Mouse (Mus musculus) hindbrain, embryonic 15.5 days (tissue): ENCODE data around the gene Lrrc45. TPM values are rescaled to one million over a fixed set of nuclear protein-coding genes. Genes with fewer than 3 reads are reported as not detected.
"Not testable (repeated sequence)": the region's sequence is repeated elsewhere in the genome, so short reads cannot be mapped to it uniquely, and the experiment has no call there.

Experiments
- ATAC-seq: fragments of 200-750 bp; cut with Nextera tagmentation; 2 replicates; pipeline ENCODE4 v1.8.0; 2017; ENCODE audit warnings: low read depth, moderate number of reproducible peaks, moderate TSS enrichment; ENCODE audit not compliant: low FRiP score
- H3K27ac ChIP-seq: fragments of 300-500 bp; sonication (generic); replicated peaks from 2 replicates; pipeline ENCODE4 v1.5.1; 2015; ENCODE audit warnings: mild to moderate bottlenecking, inconsistent platforms
- H3K27me3 ChIP-seq: fragments of 300-500 bp; sonication (generic); 2 replicates; pipeline ENCODE4 v1.6.1; 2015; ENCODE audit warnings: control low read depth, inconsistent platforms
- H3K36me3 ChIP-seq: fragments of 300-500 bp; sonication (generic); 2 replicates; pipeline ENCODE4 v1.6.1; 2015; ENCODE audit warnings: control low read depth, inconsistent platforms
- H3K4me1 ChIP-seq: fragments of 300-500 bp; sonication (generic); replicated peaks from 2 replicates; pipeline ENCODE4 v1.6.1; 2015; ENCODE audit warnings: control low read depth, inconsistent platforms
- H3K4me2 ChIP-seq: fragments of 300-500 bp; sonication (generic); 2 replicates; pipeline ENCODE4 v1.6.1; 2015; ENCODE audit warnings: moderate library complexity, mild to moderate bottlenecking, inconsistent platforms
- H3K4me3 ChIP-seq: fragments of 300-500 bp; sonication (generic); 2 replicates; pipeline ENCODE4 v1.5.1; 2015; ENCODE audit warnings: mild to moderate bottlenecking, inconsistent platforms
- H3K9ac ChIP-seq: fragments of 300-500 bp; sonication (generic); 2 replicates; pipeline ENCODE4 v1.6.1; 2015; ENCODE audit warnings: inconsistent platforms
- H3K9me3 ChIP-seq: fragments of 300-500 bp; sonication (generic); 2 replicates; pipeline ENCODE4 v1.6.1; 2016; ENCODE audit warnings: control low read depth, inconsistent platforms
- WGBS: fragments of 180-500 bp; shearing (Covaris S2); methylation state at CpG from one replicate; pipeline ENCODE4 v1.1.7; 2015; 5-methylcytosine and 5-hydroxymethylcytosine counted together
- polyA plus RNA-seq: library from polyadenylated mRNA; unstranded; fragments of >200 nt; fragmentation: Nextera tagmentation; extraction: Ambion mirVana; gene quantifications from 2 replicates; pipeline ENCODE4 v1.2.1, GENCODE M21; 2015

The Lrrc45 gene
- 74.9 and 81.2 TPM in 2 replicates for polyA plus RNA-seq

DNA sequence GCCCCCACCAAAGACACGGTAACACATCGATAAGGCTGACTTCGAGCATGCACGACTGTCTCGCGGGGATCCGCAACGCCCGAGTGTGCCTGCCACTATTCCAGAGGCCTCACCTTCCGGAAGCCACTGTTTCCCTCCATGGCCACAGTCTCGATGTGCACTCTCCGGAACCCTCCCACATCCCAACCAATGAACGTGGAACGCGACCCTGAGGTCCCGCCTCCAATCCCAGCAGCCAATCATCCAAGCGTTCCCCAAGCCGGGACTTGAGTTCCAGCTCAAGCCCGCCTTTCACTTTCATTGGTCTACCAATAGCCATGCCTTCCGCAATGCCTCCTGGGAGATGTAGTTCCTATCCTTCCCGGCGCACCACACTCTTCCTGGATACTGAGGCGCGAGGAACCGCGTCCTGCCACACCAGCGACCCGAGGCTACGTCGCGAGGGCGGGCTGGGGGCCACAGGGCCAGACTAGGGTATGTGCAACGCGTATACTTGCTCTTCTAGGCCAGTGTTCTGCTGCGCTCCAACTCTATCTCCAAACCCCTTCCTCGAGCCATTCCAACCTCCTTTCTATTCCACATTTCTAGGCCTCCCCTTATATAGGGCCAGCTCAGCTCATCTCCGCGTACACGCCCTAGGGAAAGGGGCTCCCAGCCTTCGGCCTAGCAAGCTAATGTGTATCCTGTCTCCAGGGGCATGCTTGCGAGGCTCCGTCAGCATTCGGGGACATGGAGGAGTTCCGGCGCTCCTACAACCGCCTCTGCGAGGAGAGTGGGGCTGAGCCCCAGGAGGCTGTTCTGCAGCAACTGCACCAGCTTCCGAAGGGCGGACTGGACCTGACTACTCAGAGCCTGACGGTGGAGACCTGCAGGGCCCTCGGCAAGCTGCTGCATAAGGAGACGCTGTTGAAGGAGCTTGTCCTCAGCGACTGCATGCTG is at the start of gene Lrrc45, which contains the start of gene Cenpx:
Lrrc45 (plus strand) TSS at position 346 of the 939 bp plus-strand sequence.
Cenpx (minus strand) TSS at position 159 of the 939 bp plus-strand sequence.
- H3K36me3 ChIP-seq: peaks cover 14% of the 10 kb centered on the region
- H3K27ac ChIP-seq: peak within 1 kb of the TSS; percentile 85
- H3K4me2 ChIP-seq: peak within 1 kb of the TSS; percentile 100
- WGBS: 2% methylated on average over 53 of the region's 53 CpGs
- H3K4me1 ChIP-seq: peaks cover 33% of the 10 kb centered on the region
- no peaks in the 10 kb centered on the region for H3K9me3 ChIP-seq
- H3K9ac ChIP-seq: peak within 1 kb of the TSS; percentile 60
- ATAC-seq: peak; percentile 98
- peak within 1 kb of the TSS; percentile 62 for H3K4me3 ChIP-seq
- H3K27me3 ChIP-seq: no peaks in the 10 kb centered on the region

DNA sequence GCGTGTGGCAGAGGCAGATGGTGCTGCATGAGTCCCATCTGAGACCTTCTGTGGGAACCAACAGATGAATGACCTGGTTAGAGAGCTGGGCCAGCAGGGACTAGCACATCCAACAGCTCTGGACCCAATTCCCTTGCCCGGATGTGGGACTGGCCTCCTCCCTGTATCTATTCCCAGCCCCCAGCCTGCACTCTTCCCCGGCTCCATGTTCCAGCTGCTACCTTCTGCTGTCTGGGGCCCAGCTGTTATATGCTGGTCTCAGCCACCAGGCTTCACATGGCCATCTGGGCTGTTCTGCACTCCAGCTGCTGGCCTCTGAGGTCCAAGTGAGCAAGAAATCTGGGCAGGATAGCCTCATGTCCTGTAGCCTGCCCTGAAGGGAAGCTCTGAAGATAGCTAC is 48.3 kb upstream of the Lrrc45 start:
- H3K36me3 ChIP-seq: no peaks in the 10 kb centered on the region
- H3K27ac ChIP-seq: no peak overlapping the region
- peaks cover 47% of the 10 kb centered on the region for H3K27me3 ChIP-seq
- no peak overlapping the region for H3K4me3 ChIP-seq
- H3K4me1 ChIP-seq: peaks cover 11% of the 10 kb centered on the region
- no peak for ATAC-seq
- H3K9ac ChIP-seq: no peak overlapping the region
- H3K4me2 ChIP-seq: no peak overlapping the region
- WGBS: 58% methylated on average over 3 of the region's 3 CpGs
- H3K9me3 ChIP-seq: no peaks in the 10 kb centered on the region

DNA sequence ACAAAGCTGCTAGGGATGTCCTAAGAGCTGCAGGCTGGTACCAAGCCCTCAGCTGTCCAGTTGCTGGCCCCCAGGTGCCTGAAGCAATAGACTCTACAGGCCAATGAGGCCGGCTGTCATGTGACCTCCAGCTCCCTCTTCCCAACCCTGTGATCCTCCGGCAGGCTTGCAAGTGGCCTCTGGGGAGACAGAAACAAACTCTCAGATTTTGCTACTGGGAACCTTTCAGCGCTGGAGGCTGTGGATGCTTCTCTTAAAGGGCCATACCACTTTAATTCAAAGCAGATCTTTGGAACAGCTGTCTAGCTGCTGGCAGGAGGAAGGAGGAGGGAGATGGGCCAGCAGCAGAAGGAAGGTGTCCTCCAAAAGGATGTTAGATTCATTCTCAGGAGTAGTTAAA is 47.1 kb upstream of the Lrrc45 start:
- Histone ChIP-seq H3K4me2 (no peak overlapping the region), H3K9ac (no peak overlapping the region), H3K4me1 (no peaks in the 10 kb centered on the region), H3K36me3 (no peaks in the 10 kb centered on the region), H3K9me3 (no peaks in the 10 kb centered on the region), H3K27ac (no peak overlapping the region), H3K4me3 (no peak overlapping the region), H3K27me3 (peaks cover 35% of the 10 kb centered on the region)
- WGBS: 7% methylated on average over 3 of the region's 3 CpGs
- ATAC-seq: no peak

DNA sequence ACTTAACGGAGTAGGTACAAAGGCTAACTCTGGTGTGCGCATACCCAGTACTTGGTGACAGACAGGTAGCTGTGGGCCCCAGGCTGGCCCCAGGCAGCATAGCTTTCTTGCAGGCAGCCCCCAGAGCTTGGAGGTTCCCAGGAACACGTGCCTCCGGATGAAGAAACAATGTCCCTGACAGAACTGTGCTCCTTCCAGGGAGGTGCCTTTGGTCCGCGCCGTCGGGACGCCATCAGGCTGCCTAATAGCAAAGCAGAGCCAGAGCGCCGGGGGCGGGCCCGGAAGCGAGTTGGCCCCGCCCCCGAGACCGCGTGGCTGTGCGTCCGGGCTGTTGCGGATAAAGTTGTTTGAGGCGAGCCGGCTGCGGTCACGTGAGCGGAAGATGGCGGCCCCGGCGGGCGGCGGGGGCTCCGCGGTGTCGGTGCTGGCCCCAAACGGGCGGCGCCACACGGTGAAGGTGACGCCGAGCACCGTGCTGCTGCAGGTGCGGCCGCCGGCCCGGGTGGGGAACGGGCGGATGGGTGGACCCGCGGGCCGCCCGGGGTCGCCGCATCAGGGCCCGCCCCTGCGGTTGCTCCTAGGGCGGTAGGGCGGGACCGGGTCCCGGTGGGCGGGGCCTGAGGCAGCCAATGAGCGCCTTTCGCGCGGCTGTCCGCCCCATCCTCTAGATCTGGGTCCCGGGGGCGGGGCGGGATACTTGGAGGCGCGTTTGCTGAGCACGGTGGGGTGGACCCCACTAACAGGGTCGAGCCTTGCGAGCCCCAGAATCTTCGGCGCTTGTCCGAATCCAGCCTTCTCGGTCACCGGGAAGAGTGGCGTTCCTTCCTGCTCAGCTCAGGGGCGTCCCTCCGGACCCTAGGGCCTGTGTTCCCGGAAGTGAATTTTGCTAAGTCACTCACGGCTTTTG is 40.8 kb upstream of the Lrrc45 start, which contains the start of gene Aspscr1:
Aspscr1 (plus strand) TSS at position 287 of the 907 bp plus-strand sequence.
- WGBS: 1% methylated on average over 80 of the region's 83 CpGs
- peak within 1 kb of the TSS; percentile 93 for H3K27ac ChIP-seq
- H3K36me3 ChIP-seq: no peaks in the 10 kb centered on the region
- peak; percentile 98 for ATAC-seq
- H3K4me1 ChIP-seq: peaks cover 18% of the 10 kb centered on the region
- no peaks in the 10 kb centered on the region for H3K27me3 ChIP-seq
- H3K4me2 ChIP-seq: peak within 1 kb of the TSS; percentile 83
- H3K9ac ChIP-seq: peak within 1 kb of the TSS; percentile 67
- no peaks in the 10 kb centered on the region for H3K9me3 ChIP-seq
- peak within 1 kb of the TSS; percentile 62 for H3K4me3 ChIP-seq

DNA sequence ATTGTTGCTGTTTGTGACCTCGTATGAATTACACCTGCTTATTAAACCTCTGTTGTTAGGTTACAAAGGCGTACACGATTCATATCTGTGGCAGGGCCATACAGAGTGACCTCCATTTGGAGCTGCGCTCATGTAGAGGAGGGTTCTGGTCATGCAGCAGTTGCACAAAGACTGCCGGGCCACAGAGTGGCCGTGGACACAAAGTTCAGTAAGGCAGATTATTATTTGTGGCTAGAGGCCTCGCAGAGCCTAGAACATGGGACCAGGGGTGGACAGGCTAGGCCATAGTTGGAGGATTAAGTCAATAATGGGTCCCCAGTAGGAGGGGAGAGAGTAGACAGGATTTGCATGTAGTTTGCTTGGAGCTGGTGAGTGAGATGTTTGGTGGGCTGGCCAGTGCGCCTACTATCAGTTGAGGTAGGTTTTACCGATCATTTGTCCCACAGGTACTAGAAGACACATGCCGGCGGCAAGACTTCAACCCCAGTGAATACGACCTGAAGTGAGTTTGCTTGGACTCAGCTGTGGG is 40.1 kb upstream of the Lrrc45 start:
- Histone ChIP-seq H3K4me2 (peak overlapping the region; percentile 83), H3K27ac (peak overlapping the region; percentile 93), H3K27me3 (no peaks in the 10 kb centered on the region), H3K9me3 (no peaks in the 10 kb centered on the region), H3K4me3 (peak overlapping the region; percentile 62), H3K9ac (peak overlapping the region; percentile 67), H3K4me1 (peaks cover 18% of the 10 kb centered on the region), H3K36me3 (peaks cover 5% of the 10 kb centered on the region; the same call in 1 of the 2 replicates)
- 38% methylated on average over 12 of the region's 12 CpGs for WGBS
- ATAC-seq: peak; percentile 20

DNA sequence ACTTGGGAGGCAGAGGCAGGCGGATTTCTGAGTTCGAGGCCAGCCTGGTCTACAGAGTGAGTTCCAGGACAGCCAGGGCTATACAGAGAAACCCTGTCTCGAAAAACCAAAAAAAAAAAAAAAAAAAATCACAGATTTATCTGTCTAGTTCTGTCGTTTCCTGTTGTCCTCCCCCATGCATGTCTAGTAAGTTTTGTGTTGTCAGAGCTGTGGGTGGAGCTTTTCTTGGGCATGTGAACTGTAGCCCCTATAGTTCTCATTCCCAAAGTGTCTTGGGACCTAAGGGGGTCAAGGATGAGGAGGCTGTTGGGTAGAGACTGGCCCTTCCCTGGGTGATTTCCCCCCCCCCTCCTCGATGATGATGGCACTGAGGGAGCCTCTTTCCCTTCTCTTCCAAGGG is 37.9 kb upstream of the Lrrc45 start:
- H3K4me2 ChIP-seq, H3K27ac ChIP-seq, H3K9me3 ChIP-seq, H3K4me3 ChIP-seq, H3K9ac ChIP-seq, ATAC-seq, H3K27me3 ChIP-seq: not testable (repeated sequence)
- H3K4me1 ChIP-seq: peaks cover 18% of the 10 kb centered on the region
- WGBS: 90% methylated on average over 4 of the region's 5 CpGs
- peaks cover 16% of the 10 kb centered on the region for H3K36me3 ChIP-seq

DNA sequence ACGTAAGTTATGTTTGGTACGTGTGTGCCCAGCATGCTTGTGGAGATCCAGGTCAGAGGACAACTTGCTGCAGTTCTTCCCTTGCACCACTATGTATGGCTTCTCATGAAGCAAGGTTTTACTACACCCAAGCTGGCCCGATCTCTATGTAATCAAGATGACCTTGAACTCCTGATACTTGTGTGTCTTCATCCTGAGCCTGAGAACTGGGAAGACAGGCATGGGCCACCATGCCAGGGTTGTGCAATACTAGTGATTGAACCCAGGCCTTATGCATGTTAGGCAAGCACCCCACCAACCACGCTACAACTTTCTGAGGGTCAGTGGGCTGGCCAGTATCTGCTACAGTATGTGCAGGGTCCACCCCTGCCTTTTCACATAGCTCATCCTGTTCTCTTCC is 36.8 kb upstream of the Lrrc45 start:
- no peaks in the 10 kb centered on the region for H3K9me3 ChIP-seq
- H3K4me2 ChIP-seq: no peak overlapping the region
- peaks cover 18% of the 10 kb centered on the region for H3K4me1 ChIP-seq
- no peak overlapping the region for H3K27ac ChIP-seq
- H3K9ac ChIP-seq: no peak overlapping the region
- no peak overlapping the region for H3K4me3 ChIP-seq
- WGBS: 97% methylated on average over 4 of the region's 4 CpGs
- H3K36me3 ChIP-seq: peaks cover 22% of the 10 kb centered on the region
- H3K27me3 ChIP-seq: no peaks in the 10 kb centered on the region
- no peak for ATAC-seq

DNA sequence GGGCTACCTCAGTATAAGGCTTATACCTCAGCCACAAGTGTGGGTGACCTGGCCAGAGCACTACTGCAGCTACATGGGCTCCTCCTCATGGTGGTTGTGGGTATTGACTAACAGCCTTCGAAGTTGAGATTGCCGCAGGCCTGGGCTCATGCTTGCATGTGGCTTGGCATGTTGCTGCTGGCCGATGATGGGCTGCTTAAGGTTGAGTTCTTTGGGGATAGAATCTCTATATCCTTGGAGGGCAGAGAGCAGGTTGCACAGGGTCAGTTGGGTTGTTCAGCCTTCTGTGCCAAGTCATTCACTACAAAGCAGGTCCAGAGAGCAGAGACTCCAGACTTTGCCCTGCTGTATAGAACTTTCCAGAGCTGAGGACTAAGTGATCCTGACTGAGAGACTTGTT is 33.8 kb upstream of the Lrrc45 start:
- Histone ChIP-seq H3K4me1 (peaks cover 4% of the 10 kb centered on the region; the same call in 1 of the 2 replicates), H3K4me3 (no peak overlapping the region), H3K9me3 (no peaks in the 10 kb centered on the region), H3K27ac (no peak overlapping the region), H3K36me3 (peaks cover 27% of the 10 kb centered on the region), H3K9ac (no peak overlapping the region), H3K27me3 (no peaks in the 10 kb centered on the region), H3K4me2 (no peak overlapping the region)
- no peak for ATAC-seq
- 85% methylated on average over 3 of the region's 3 CpGs for WGBS

DNA sequence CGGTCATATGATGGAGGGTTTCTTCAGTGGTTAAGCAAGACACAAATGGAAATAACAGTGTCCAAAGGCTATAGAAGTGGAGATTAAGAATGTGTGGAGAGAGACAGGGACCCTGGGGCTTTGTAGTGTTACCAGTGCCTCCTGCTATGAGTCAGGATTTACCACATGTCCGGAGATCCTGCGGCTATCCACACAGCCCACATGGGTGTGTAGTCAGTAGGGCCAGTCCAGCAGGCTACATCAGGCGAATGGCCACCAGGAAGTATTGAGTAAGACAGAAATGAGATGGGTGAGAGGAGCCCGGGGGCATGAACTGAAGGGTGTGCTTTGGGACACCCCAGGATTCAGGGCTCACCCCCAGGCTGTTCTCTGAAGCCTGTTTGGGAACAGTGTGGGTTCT is 31.0 kb upstream of the Lrrc45 start:
- H3K4me3 ChIP-seq: no peak overlapping the region
- no peak overlapping the region for H3K9ac ChIP-seq
- H3K4me2 ChIP-seq: no peak overlapping the region
- ATAC-seq: no peak
- H3K27me3 ChIP-seq: no peaks in the 10 kb centered on the region
- peaks cover 27% of the 10 kb centered on the region for H3K36me3 ChIP-seq
- 95% methylated on average over 5 of the region's 5 CpGs for WGBS
- no peaks in the 10 kb centered on the region for H3K9me3 ChIP-seq
- no peaks in the 10 kb centered on the region for H3K4me1 ChIP-seq
- no peak overlapping the region for H3K27ac ChIP-seq

DNA sequence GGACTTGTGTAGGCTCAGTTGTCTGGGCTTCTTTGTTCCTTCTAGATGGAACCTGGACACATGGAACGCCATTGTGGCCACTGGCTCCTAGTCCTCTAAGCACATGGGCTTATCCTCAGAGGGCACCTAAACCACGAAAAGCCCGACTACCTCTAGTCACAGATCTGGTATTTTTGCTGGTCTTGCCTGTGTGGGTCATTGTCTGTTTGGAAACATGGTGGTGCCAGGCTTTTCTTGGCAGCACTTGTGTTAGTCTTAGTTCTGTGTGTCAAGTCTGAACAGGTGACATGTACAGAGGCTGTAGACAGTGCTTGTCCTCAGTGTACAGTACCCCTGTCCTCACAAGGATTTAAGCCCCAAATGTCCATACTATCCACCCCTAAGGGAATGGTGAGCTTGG is 30.2 kb upstream of the Lrrc45 start:
- H3K4me1 ChIP-seq: no peaks in the 10 kb centered on the region
- H3K27me3 ChIP-seq: no peaks in the 10 kb centered on the region
- H3K9ac ChIP-seq: no peak overlapping the region
- H3K4me3 ChIP-seq: no peak overlapping the region
- H3K4me2 ChIP-seq: no peak overlapping the region
- H3K9me3 ChIP-seq: no peaks in the 10 kb centered on the region
- 97% methylated on average over 3 of the region's 3 CpGs for WGBS
- no peak for ATAC-seq
- no peak overlapping the region for H3K27ac ChIP-seq
- H3K36me3 ChIP-seq: peaks cover 23% of the 10 kb centered on the region

DNA sequence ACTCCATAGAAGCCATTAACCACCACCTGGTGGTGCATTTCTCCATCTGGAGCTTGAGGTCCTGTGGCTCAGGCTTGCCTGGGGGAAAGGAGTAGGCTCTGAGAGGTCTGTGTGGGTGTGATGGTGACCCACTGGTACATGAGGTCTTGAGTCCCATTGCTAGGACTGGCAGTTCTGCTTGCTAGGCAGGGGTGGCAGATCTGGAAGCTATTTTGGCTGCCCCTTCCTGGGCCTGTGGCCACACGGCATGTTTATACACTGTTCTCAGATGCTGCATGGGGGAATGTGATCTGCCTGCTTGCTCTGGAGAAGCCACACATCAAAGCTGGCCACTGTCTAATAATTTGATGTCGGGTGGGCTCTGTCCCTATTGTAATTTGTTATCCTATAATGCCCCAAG is 29.6 kb upstream of the Lrrc45 start:
- no peak overlapping the region for H3K4me3 ChIP-seq
- H3K9me3 ChIP-seq: no peaks in the 10 kb centered on the region
- H3K27ac ChIP-seq: no peak overlapping the region
- no peaks in the 10 kb centered on the region for H3K27me3 ChIP-seq
- H3K4me1 ChIP-seq: no peaks in the 10 kb centered on the region
- WGBS: 91% methylated on average over 2 of the region's 2 CpGs
- no peak overlapping the region for H3K9ac ChIP-seq
- H3K4me2 ChIP-seq: no peak overlapping the region
- peaks cover 21% of the 10 kb centered on the region for H3K36me3 ChIP-seq
- no peak for ATAC-seq
